Mouse (Mus musculus) midbrain, postnatal 0 days (tissue): Measurements from ENCODE around the gene Cracr2a. TPM values are rescaled to one million over a fixed set of nuclear protein-coding genes. Genes with fewer than 3 reads are reported as not detected.

Experiments
- ATAC-seq: fragments of 200-750 bp; cut with Nextera tagmentation; 2 replicates; pipeline ENCODE4 v1.8.0; 2017; ENCODE audit warnings: moderate number of reproducible peaks, mild to moderate bottlenecking, moderate TSS enrichment, moderate library complexity; ENCODE audit not compliant: low FRiP score
- DNase-seq: peaks from one replicate; pipeline ENCODE4 v3.0.0-alpha.2; 2015; ENCODE audit warnings: low spot score
- H3K27ac ChIP-seq: fragments of 300-500 bp; sonication (generic); 2 replicates; pipeline ENCODE4 v1.5.1; 2014; ENCODE audit warnings: low read depth, mild to moderate bottlenecking, low read length, mixed read lengths
- H3K27me3 ChIP-seq: fragments of 300-500 bp; sonication (generic); 2 replicates; pipeline ENCODE4 v1.6.1; 2014; ENCODE audit warnings: low read length, control low read depth, mixed read lengths; ENCODE audit not compliant: insufficient read depth
- H3K36me3 ChIP-seq: fragments of 300-500 bp; sonication (generic); 2 replicates; pipeline ENCODE4 v1.6.1; 2014; ENCODE audit warnings: low read length, control low read depth, mixed read lengths; ENCODE audit not compliant: insufficient read depth
- H3K4me1 ChIP-seq: fragments of 300-500 bp; sonication (generic); 2 replicates; pipeline ENCODE4 v1.6.1; 2014; ENCODE audit warnings: mild to moderate bottlenecking, control low read depth, antibody characterized with exemption, low read length, mixed read lengths; ENCODE audit not compliant: insufficient read depth
- H3K4me2 ChIP-seq: fragments of 300-500 bp; sonication (generic); 2 replicates; pipeline ENCODE4 v1.6.1; 2014; ENCODE audit warnings: low read depth, mild to moderate bottlenecking, low read length, mixed read lengths; ENCODE audit not compliant: poor library complexity, severe bottlenecking
- H3K4me3 ChIP-seq: fragments of 300-500 bp; sonication (generic); 2 replicates; pipeline ENCODE4 v1.5.1; 2014; ENCODE audit warnings: low read depth, mild to moderate bottlenecking, low read length, moderate library complexity
- H3K9ac ChIP-seq: fragments of 300-500 bp; sonication (generic); replicated peaks from 2 replicates; pipeline ENCODE4 v1.6.1; 2014; ENCODE audit warnings: mild to moderate bottlenecking, low read length, moderate library complexity, mixed read lengths; ENCODE audit not compliant: poor library complexity, severe bottlenecking
- H3K9me3 ChIP-seq: fragments of 300-500 bp; sonication (generic); 2 replicates; pipeline ENCODE4 v1.6.1; 2016; ENCODE audit warnings: low read length, control low read depth
- CTCF ChIP-seq: IDR thresholded peaks from 2 replicates; pipeline ENCODE4 v1.5.1; 2016; ENCODE audit warnings: antibody characterized with exemption, mild to moderate bottlenecking
- WGBS: fragments of 180-500 bp; shearing (Covaris S2); extraction: QIAGEN DNeasy Blood & Tissue Kit; methylation state at CpG from one replicate; pipeline ENCODE4 v1.1.7; 2014; 5-methylcytosine and 5-hydroxymethylcytosine counted together
- polyA plus RNA-seq: library from polyadenylated mRNA; unstranded; fragments of >200 nt; fragmentation: Nextera tagmentation; extraction: Ambion mirVana; gene quantifications from 2 replicates; pipeline ENCODE4 v1.2.1, GENCODE M21; 2015
- total RNA-seq: library from RNA; depleted of rRNA; stranded (reverse); fragments of >200 nt; gene quantifications from 2 replicates; pipeline ENCODE4 v1.2.3, GENCODE M21; 2014

Cracr2a gene
- total and polyA plus RNA-seq, 2 experiments from 2014 or later, result 0.44 to 0.47 TPM

DNA sequence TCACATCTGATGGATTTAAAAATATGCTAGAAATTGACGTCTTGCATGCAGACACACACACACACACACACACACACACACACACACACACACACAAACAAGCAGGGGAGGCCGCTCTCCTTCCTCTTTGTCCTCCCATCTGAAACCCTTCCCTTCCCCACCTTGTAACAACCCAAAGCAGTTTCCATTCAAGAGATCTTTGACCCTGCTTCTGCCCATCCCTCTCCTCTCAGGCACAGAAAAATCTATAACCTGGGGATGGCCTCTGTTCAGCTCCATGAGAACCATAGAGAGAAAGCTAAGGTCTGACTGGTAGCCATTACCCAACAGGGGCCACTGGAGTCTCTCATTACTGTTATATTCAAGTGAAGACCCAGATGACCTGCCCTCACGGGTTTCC, 117.9 kb downstream of the Cracr2a start:
- no peak overlapping the region for H3K4me2 ChIP-seq
- H3K9me3 ChIP-seq, result no peaks in the 10 kb centered on the region
- no peaks in the 10 kb centered on the region for H3K27me3 ChIP-seq
- 81% methylated on average over 3 of the region's 3 CpGs for WGBS
- H3K27ac ChIP-seq, result no peak overlapping the region
- H3K4me3 ChIP-seq, result no peak overlapping the region
- H3K4me1 ChIP-seq, result 0 out of 2 replicates have a peak, but pooled peaks cover 3% of the 10 kb centered on the region
- no peak for TF ChIP-seq CTCF
- H3K9ac ChIP-seq, result no peak overlapping the region
- no peak for ATAC-seq
- no peak for DNase-seq
- H3K36me3 ChIP-seq, result no peaks in the 10 kb centered on the region

- Histone ChIP-seq H3K4me1 (peaks cover 3% of the 10 kb centered on the region; the same call in 1 of the 2 replicates), H3K4me2 (no peak overlapping the region), H3K27me3 (no peaks in the 10 kb centered on the region), H3K4me3 (no peak overlapping the region), H3K9ac (no peak overlapping the region), H3K9me3 (no peaks in the 10 kb centered on the region), H3K36me3 (no peaks in the 10 kb centered on the region), H3K27ac (no peak overlapping the region)
- TF ChIP-seq CTCF, result no peak
- ATAC-seq (no peak), DNase-seq (no peak)
- 95% methylated on average over 7 of the region's 7 CpGs for WGBS
Measured at GRCm38 (mm10) chr6:127680784-127681183, 119.6 kb downstream of the Cracr2a start.

GRCm38 (mm10) chr6:127683561-127683960, 122.4 kb downstream of the Cracr2a start:
- H3K4me1 ChIP-seq, result no peaks in the 10 kb centered on the region; the same call in 1 of the 2 replicates
- 46% methylated on average over 8 of the region's 8 CpGs for WGBS
- no peak overlapping the region for H3K4me2 ChIP-seq
- no peaks in the 10 kb centered on the region for H3K36me3 ChIP-seq
- no peak overlapping the region for H3K9ac ChIP-seq
- DNase-seq (no peak), ATAC-seq (no peak)
- TF ChIP-seq CTCF, result no peak
- H3K9me3 ChIP-seq, result no peaks in the 10 kb centered on the region
- H3K27me3 ChIP-seq, result no peaks in the 10 kb centered on the region
- no peak overlapping the region for H3K4me3 ChIP-seq
- no peak overlapping the region for H3K27ac ChIP-seq

GRCm38 (mm10) chr6:127684981-127685380, 123.8 kb downstream of the Cracr2a start:
- 27% methylated on average over 4 of the region's 4 CpGs for WGBS
- H3K4me3 ChIP-seq, result no peak overlapping the region
- DNase-seq (peak; percentile 82), ATAC-seq (peak; percentile 55; the same call in 1 of the 2 replicates)
- no peak overlapping the region for H3K27ac ChIP-seq
- H3K4me1 ChIP-seq, result no peaks in the 10 kb centered on the region; the same call in 1 of the 2 replicates
- H3K36me3 ChIP-seq, result no peaks in the 10 kb centered on the region
- H3K4me2 ChIP-seq, result no peak overlapping the region
- no peak for TF ChIP-seq CTCF
- no peaks in the 10 kb centered on the region for H3K9me3 ChIP-seq
- H3K27me3 ChIP-seq, result no peaks in the 10 kb centered on the region
- no peak overlapping the region for H3K9ac ChIP-seq

DNA sequence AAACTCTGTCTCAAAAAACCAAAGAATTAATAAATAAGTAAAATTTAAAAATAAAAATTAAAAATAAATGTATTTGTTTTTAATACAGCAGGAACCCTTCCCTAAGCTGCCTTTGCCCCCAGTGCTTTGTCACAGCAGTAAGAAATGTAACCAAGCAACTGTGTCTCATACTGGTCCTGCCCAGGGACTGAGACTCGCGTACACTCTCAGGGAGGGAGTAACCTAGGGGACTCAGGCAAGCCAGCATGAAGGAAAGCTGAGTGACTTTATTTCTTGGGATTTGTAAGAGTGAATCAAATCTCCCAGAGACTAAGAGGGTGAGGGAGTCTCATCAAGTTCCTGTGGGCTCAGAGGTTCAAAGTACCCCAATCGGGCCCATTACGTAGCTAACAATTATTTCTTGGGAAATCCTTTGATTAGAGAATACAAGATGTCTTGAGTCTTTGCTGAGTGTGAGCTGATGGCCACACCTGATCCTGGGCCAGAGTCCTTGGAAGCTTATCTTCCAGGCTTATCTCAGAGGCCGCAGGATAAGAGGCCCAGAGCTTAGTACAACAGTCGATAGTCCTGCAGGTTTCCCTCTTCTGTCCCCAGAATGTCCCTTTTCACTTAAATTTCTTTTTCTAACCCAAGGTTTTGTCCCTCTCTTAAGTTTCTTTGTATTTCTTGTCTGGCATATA, 126.2 kb downstream of the Cracr2a start:
- Histone ChIP-seq H3K27me3 (no peaks in the 10 kb centered on the region), H3K4me3 (no peak overlapping the region), H3K9ac (no peak overlapping the region), H3K9me3 (no peaks in the 10 kb centered on the region), H3K4me2 (no peak overlapping the region), H3K36me3 (no peaks in the 10 kb centered on the region), H3K4me1 (no peaks in the 10 kb centered on the region; the same call in 1 of the 2 replicates), H3K27ac (no peak overlapping the region)
- WGBS, result 91% methylated on average over 6 of the region's 6 CpGs
- DNase-seq (no peak), ATAC-seq (no peak)
- TF ChIP-seq CTCF, result no peak

DNA sequence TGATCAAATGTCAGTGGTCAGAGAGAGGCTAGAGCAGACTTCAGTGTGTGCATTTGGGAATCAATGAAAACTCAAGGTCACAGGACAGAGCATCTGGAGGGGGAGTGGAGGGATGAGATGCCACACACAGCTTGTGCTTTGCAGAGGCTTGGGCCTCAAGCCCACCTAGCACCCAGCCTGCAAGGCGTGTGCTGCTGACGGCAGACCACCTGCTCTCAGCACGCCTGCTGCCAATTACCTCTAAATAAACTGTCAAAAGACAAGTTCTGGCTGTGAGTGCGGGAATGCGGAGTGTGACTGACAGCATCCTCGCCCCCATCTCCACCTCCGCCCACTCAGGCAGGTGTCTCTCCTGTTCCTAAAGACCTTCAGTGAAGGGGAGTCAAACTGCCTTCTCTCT, 131.2 kb downstream of the Cracr2a start:
- Histone ChIP-seq H3K4me3 (no peak overlapping the region), H3K9ac (no peak overlapping the region), H3K9me3 (no peaks in the 10 kb centered on the region), H3K4me2 (no peak overlapping the region), H3K27ac (no peak overlapping the region), H3K4me1 (no peaks in the 10 kb centered on the region), H3K27me3 (no peaks in the 10 kb centered on the region), H3K36me3 (peaks cover 5% of the 10 kb centered on the region)
- TF ChIP-seq CTCF, result no peak
- DNase-seq (no peak), ATAC-seq (no peak)
- WGBS, result 79% methylated on average over 7 of the region's 7 CpGs
